Mouse (Mus musculus): ENCODE data around the gene Apex1.

GRCm38 (mm10) chr14:50969041-50969440, 44.3 kb downstream of the Apex1 start:
- TF ChIP-seq POLR2A (IDR thresholded peaks at IDR 0.05; ENCODE audit: low read depth, low read length) (no peak), CTCF (IDR thresholded peaks at IDR 0.05; ENCODE audit: extremely low read depth, insufficient read length, insufficient replicate concordance, low read depth, low read length) (no peak)
